Mouse (Mus musculus) lung, adult 2 months (tissue): ENCODE data around the gene Pdxk. TPM values are rescaled to one million over a fixed set of nuclear protein-coding genes. Genes with fewer than 3 reads are reported as not detected.

Experiments
- DNase-seq: peaks from one replicate; pipeline ENCODE4 v3.0.0; 2022
- H3K4me1 ChIP-seq: fragments of 200-500 bp; 2 replicates; pipeline ENCODE4 v1.6.1; 2011; ENCODE audit warnings: low read length; ENCODE audit not compliant: control insufficient read depth, insufficient read depth
- H3K4me3 ChIP-seq: fragments of 200-500 bp; replicated peaks from 2 replicates; pipeline ENCODE3; 2011; ENCODE audit warnings: low read depth, mild to moderate bottlenecking, control low read depth, low read length; ENCODE audit errors: extremely low read depth
- CTCF ChIP-seq: fragments of 200-500 bp; IDR thresholded peaks from 2 replicates; pipeline ENCODE4 v1.5.1; 2011; ENCODE audit warnings: mild to moderate bottlenecking, low read length, control low read depth; ENCODE audit not compliant: insufficient read depth
- POLR2A ChIP-seq: fragments of 200-500 bp; IDR thresholded peaks from 2 replicates; pipeline ENCODE4 v1.6.1; 2011; ENCODE audit warnings: low read depth, mild to moderate bottlenecking, control low read depth, low read length, borderline replicate concordance; ENCODE audit errors: extremely low read depth
- WGBS: fragments of 180-500 bp; shearing (Covaris S2); methylation state at CpG from one replicate; pipeline ENCODE4 v1.1.7; 2018; 5-methylcytosine and 5-hydroxymethylcytosine counted together
- polyA plus RNA-seq: library from polyadenylated mRNA; depleted of rRNA; stranded (reverse); fragments of >200 nt; gene quantifications from 2 replicates; pipeline ENCODE4 v1.2.3, GENCODE M21; 2012

The Pdxk gene
- polyA plus RNA-seq, 1 experiment: 21.5 TPM

- WGBS: 70% methylated on average over 4 of the region's 4 CpGs
- no peak for DNase-seq
- peak; percentile 32; the same call in 1 of the 2 replicates for TF ChIP-seq CTCF
- TF ChIP-seq POLR2A: no peak
- Histone ChIP-seq H3K4me3 (no peak overlapping the region), H3K4me1 (peaks cover 10% of the 10 kb centered on the region)
Measured at GRCm38 (mm10) chr10:78461767-78462166, 3.0 kb downstream of the Pdxk start.

- no peak for TF ChIP-seq CTCF
- no peak for TF ChIP-seq POLR2A
- peaks cover 10% of the 10 kb centered on the region for H3K4me1 ChIP-seq
- 19% methylated on average over 5 of the region's 5 CpGs for WGBS
- DNase-seq: no peak
- no peak overlapping the region for H3K4me3 ChIP-seq
Measured at GRCm38 (mm10) chr10:78460463-78460862, 4.3 kb downstream of the Pdxk start.

- 63% methylated on average over 5 of the region's 5 CpGs for WGBS
- H3K4me3 ChIP-seq: no peak overlapping the region
- no peak for DNase-seq
- H3K4me1 ChIP-seq: peaks cover 8% of the 10 kb centered on the region; the same call in 1 of the 2 replicates
- no peak for TF ChIP-seq POLR2A
- no peak for TF ChIP-seq CTCF
Measured at GRCm38 (mm10) chr10:78458348-78459111, 6.2 kb downstream of the Pdxk start.

GRCm38 (mm10) chr10:78457495-78458347 lies 7.1 kb downstream of the Pdxk start:
- peak; percentile 61 for DNase-seq
- Histone ChIP-seq H3K4me1 (0 out of 2 replicates have a peak, but pooled peaks cover 5% of the 10 kb centered on the region), H3K4me3 (no peak overlapping the region)
- WGBS: 18% methylated on average over 10 of the region's 10 CpGs
- TF ChIP-seq POLR2A (no peak), CTCF (no peak)

GRCm38 (mm10) chr10:78456696-78457095 lies 8.1 kb downstream of the Pdxk start:
- 0 out of 2 replicates have a peak, but pooled peaks cover 5% of the 10 kb centered on the region for H3K4me1 ChIP-seq
- H3K4me3 ChIP-seq: no peak overlapping the region
- no peak for DNase-seq
- TF ChIP-seq CTCF: no peak
- no peak for TF ChIP-seq POLR2A
- WGBS: 67% methylated on average over 13 of the region's 13 CpGs

- no peaks in the 10 kb centered on the region for H3K4me1 ChIP-seq
- no peak overlapping the region for H3K4me3 ChIP-seq
- DNase-seq: no peak
- no peak for TF ChIP-seq POLR2A
- no peak for TF ChIP-seq CTCF
- 58% methylated on average over 4 of the region's 4 CpGs for WGBS
Measured at GRCm38 (mm10) chr10:78452641-78453040, 12.1 kb downstream of the Pdxk start.

GRCm38 (mm10) chr10:78450761-78451160 lies 14.0 kb downstream of the Pdxk start:
- TF ChIP-seq POLR2A: no peak
- TF ChIP-seq CTCF: no peak

GRCm38 (mm10) chr10:78447396-78447795 lies 17.4 kb downstream of the Pdxk start:
- DNase-seq: no peak
- TF ChIP-seq POLR2A: no peak
- no peak for TF ChIP-seq CTCF
- 78% methylated on average over 3 of the region's 3 CpGs for WGBS
- no peaks in the 10 kb centered on the region for H3K4me1 ChIP-seq
- no peak overlapping the region for H3K4me3 ChIP-seq

More at GRCm38 (mm10) chr10:78450761-78451160, 14.0 kb downstream of the Pdxk start:
- Histone ChIP-seq H3K4me1 (no peaks in the 10 kb centered on the region), H3K4me3 (no peak overlapping the region)
- WGBS: 98% methylated on average over 5 of the region's 5 CpGs
- DNase-seq: no peak

GRCm38 (mm10) chr10:78446195-78446594 lies 18.6 kb downstream of the Pdxk start:
- DNase-seq: no peak
- Histone ChIP-seq H3K4me3 (no peak overlapping the region), H3K4me1 (no peaks in the 10 kb centered on the region)
- TF ChIP-seq POLR2A (no peak), CTCF (no peak)
- WGBS: 81% methylated on average over 3 of the region's 3 CpGs
